Mouse (Mus musculus) kidney, adult 2 months (tissue): ENCODE data around the gene Kdm5a. TPM values are rescaled to one million over a fixed set of nuclear protein-coding genes. Genes with fewer than 3 reads are reported as not detected.

Experiments
- DNase-seq: peaks from one replicate; pipeline ENCODE4 v3.0.0; 2021
- H3K27ac ChIP-seq: fragments of 200-500 bp; 2 replicates; pipeline ENCODE4 v1.5.1; 2012; ENCODE audit warnings: low read depth, low read length, control low read depth, inconsistent platforms; ENCODE audit not compliant: insufficient read depth
- H3K27me3 ChIP-seq: fragments of 200-500 bp; replicated peaks from 2 replicates; pipeline ENCODE4 v1.6.1; 2012; ENCODE audit warnings: mild to moderate bottlenecking, moderate library complexity, low read length, inconsistent platforms; ENCODE audit not compliant: control insufficient read depth, insufficient read depth
- H3K36me3 ChIP-seq: fragments of 200-500 bp; 2 replicates; pipeline ENCODE4 v1.6.1; 2012; ENCODE audit warnings: mild to moderate bottlenecking, moderate library complexity, low read length, inconsistent platforms; ENCODE audit not compliant: control insufficient read depth, insufficient read depth
- H3K4me1 ChIP-seq: fragments of 200-500 bp; 2 replicates; pipeline ENCODE4 v1.6.1; 2011; ENCODE audit warnings: low read length; ENCODE audit not compliant: control insufficient read depth, insufficient read depth
- H3K4me3 ChIP-seq: fragments of 200-500 bp; 2 replicates; pipeline ENCODE4 v1.5.1; 2011; ENCODE audit warnings: mild to moderate bottlenecking, low read depth, low read length, control low read depth; ENCODE audit not compliant: insufficient read depth
- CTCF ChIP-seq: fragments of 200-500 bp; conservative IDR thresholded peaks from 2 replicates; pipeline ENCODE4 v1.5.1; 2011; ENCODE audit warnings: low read depth, mild to moderate bottlenecking, control low read depth, low read length, moderate library complexity, mixed read lengths; ENCODE audit not compliant: insufficient read depth, insufficient read length
- POLR2A ChIP-seq: fragments of 200-500 bp; IDR thresholded peaks from one replicate; pipeline ENCODE4 v1.6.1; 2011; ENCODE audit warnings: low read depth, low read length, control low read depth
- WGBS: fragments of 180-500 bp; shearing (Covaris S2); methylation state at CpG from one replicate; pipeline ENCODE4 v1.1.7; 2018; 5-methylcytosine and 5-hydroxymethylcytosine counted together
- polyA plus RNA-seq: library from polyadenylated mRNA; depleted of rRNA; stranded (reverse); fragments of >200 nt; gene quantifications from 2 replicates; pipeline ENCODE4 v1.2.3, GENCODE M21; 2012

Kdm5a gene
- polyA plus RNA-seq, 1 experiment: 4.3 TPM

DNA sequence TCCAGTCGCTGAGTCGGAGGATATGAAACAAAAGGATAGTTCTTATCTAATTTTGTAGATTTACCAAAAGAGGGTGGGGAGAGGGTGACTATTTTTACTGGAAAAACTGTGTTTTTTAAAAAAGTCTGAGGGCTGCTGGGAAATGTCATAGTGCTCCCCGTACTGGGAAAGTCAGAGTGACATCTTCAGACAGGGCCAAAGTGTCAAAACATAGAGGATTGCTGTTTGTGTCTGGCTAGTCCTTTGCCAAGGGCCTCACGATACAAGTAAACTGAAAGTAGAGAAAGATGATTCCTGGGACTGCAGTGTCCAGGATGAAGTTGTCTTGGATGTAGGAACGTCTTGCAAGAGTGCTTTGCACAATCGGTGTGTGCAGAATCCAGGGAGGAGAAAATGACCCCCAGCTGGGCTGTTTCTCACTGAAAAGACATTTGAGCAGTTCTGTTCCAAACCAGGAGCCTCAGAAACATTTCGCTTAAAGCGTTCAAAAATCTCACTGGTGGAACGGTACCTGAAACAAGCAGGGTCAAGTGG is 100.5 kb downstream of the Kdm5a start:
- H3K36me3 ChIP-seq: no peaks in the 10 kb centered on the region
- H3K4me3 ChIP-seq: peak overlapping the region; percentile 85
- DNase-seq: no peak
- H3K27ac ChIP-seq: no peak overlapping the region
- H3K4me1 ChIP-seq: peaks cover 16% of the 10 kb centered on the region
- TF ChIP-seq POLR2A: no peak
- TF ChIP-seq CTCF: no peak
- 56% methylated on average over 9 of the region's 9 CpGs for WGBS
- no peaks in the 10 kb centered on the region for H3K27me3 ChIP-seq

DNA sequence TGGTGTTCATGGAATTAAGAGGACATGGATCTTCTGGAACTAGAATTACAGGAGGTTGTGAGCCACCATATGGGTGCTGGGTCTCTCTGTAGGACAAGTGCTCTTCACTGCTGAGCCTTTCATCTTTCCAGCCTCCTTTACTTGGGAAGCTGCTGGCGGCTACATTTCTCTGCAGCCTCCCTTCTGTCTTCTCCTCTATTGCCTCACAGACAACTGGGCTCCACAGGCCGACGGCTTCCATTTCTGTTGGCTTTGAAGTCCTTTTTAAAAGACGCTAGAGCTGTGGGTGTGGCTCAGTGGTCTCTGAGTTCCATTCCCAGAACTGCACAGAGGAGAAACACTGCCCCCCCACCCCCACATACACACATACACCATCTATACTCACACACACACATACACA is 101.5 kb downstream of the Kdm5a start:
- DNase-seq: no peak
- TF ChIP-seq POLR2A (no peak), CTCF (no peak)
- Histone ChIP-seq H3K27me3 (no peaks in the 10 kb centered on the region), H3K36me3 (no peaks in the 10 kb centered on the region), H3K4me1 (peaks cover 16% of the 10 kb centered on the region), H3K27ac (no peak overlapping the region), H3K4me3 (no peak overlapping the region)
- 77% methylated on average over 4 of the region's 4 CpGs for WGBS

DNA sequence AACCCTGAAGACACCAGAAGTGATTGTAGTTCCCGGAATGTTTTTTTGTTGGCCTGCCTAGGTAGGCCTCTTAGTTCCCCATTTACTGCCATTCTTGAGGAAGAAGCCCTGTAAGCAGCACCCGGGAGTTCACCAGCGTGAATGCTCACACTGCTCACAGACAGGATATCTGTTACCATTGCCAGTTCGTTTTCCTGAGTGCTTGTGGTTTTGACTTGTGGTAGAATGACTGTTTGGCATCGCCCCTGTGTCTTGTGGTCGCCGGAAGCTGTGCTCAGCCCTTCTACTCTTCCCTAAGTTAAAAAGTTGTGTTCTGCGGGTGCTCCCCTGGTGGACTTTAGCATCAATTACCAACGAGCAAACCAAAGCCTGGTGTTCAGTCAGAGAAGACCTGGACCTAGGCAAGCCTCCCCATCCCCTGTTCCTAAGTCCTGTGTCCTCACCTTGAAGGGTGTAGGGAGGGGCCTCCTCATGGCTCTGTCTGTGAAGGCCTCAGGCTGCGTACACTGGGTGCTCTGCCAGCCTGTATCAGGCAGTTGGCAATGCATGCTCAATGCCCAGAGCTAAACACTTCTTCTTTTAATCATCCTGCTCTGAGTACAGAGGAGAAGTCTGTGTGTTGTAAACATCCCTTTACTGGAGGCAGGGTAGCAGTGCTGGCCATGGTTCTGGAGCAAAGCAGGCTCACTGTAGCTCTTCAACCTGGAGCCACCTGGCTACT is 102.8 kb downstream of the Kdm5a start:
- H3K27ac ChIP-seq: peak overlapping the region; percentile 10
- peak; percentile 79 for DNase-seq
- peaks cover 16% of the 10 kb centered on the region for H3K4me1 ChIP-seq
- H3K36me3 ChIP-seq: no peaks in the 10 kb centered on the region
- no peak overlapping the region for H3K4me3 ChIP-seq
- TF ChIP-seq POLR2A (no peak), CTCF (no peak)
- 55% methylated on average over 10 of the region's 10 CpGs for WGBS
- H3K27me3 ChIP-seq: no peaks in the 10 kb centered on the region

DNA sequence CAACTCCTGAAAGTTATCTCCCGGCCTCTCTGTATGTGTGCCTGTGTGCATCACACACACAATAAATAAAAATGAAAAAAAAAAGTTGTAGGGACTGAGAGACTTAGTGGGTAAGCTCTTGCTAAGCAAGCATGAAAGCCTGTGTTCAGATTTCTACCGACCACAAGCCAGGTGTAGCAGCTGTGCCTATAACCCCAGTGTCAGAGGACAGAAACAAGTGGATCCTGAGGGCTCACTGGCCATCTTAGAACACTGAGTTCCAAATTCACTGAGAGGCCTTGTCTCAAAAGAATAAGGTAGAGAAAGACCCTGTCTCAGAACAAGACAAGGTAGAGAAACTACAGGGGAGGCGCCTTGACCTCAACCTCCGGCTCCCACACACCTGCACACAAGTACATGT is 104.3 kb downstream of the Kdm5a start:
- no peak for DNase-seq
- H3K4me1 ChIP-seq: peaks cover 16% of the 10 kb centered on the region
- no peak overlapping the region for H3K4me3 ChIP-seq
- H3K36me3 ChIP-seq: no peaks in the 10 kb centered on the region
- TF ChIP-seq CTCF (no peak), POLR2A (no peak)
- no peaks in the 10 kb centered on the region for H3K27me3 ChIP-seq
- 93% methylated on average over 4 of the region's 4 CpGs for WGBS
- no peak overlapping the region for H3K27ac ChIP-seq

DNA sequence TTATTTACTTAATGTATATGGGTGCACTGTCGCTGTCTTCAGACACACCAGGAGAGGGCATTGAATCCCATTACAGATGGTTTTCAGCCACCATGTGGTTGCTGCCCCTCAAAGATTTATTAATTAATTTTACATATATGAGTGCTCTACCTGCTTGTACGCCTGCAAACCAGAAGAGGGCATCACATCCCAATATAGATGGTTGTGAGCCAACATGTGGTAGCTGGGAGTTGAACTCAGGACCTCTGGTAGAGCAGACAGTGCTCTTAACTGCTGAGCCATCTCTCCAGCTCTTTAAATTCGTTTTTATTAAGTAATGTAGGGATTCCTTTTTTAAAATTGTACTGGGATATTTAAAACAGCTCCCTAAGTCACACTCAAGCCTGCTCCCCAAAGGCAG is 105.3 kb downstream of the Kdm5a start:
- WGBS: 69% methylated on average over 3 of the region's 3 CpGs
- no peak for DNase-seq
- Histone ChIP-seq H3K4me1 (peaks cover 16% of the 10 kb centered on the region), H3K27ac (no peak overlapping the region), H3K4me3 (no peak overlapping the region), H3K36me3 (no peaks in the 10 kb centered on the region), H3K27me3 (no peaks in the 10 kb centered on the region)
- TF ChIP-seq POLR2A (no peak), CTCF (no peak)

DNA sequence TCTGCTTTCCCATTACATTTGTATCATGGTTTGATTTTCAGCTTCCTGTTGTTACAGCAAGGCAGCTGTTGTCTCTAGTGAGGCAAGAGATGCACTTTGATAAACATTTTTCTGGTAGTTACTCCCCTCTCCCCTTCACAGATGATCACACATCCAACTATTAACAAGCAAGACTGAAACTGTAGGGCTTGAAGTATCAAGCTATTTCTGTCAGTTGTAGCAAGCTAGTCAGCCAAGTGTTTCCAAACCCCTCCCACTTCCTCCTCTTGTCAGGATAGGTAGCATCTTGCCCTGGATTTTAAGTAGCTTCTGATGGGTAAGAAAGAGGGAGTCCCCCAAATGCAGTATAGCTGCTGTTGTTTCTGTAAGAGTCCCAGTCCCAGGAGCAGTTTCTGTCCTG is 105.8 kb downstream of the Kdm5a start:
- peaks cover 12% of the 10 kb centered on the region for H3K4me1 ChIP-seq
- no peak overlapping the region for H3K4me3 ChIP-seq
- H3K27me3 ChIP-seq: no peaks in the 10 kb centered on the region
- H3K36me3 ChIP-seq: no peaks in the 10 kb centered on the region
- H3K27ac ChIP-seq: no peak overlapping the region
- no peak for DNase-seq
- TF ChIP-seq POLR2A (no peak), CTCF (no peak)

DNA sequence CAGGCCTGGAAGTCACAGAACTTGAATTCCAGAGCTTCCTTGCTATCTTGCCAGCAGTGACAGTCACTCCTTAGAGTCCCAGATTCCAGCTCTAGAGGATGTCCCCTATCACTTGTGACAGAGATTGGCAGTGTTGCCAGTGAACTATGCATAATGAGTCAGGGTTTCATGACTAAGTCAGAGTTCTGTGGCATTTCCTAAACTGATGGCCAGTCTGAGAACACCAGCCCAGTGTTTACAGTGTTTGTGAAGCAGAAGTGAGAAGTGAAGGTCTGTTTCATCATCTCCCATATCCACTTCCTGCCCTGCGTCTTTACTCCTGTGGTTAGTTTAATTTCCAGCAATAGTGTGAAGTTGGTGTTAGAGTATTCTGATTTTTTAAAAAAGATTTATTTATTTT is 106.7 kb downstream of the Kdm5a start:
- Histone ChIP-seq H3K4me3 (no peak overlapping the region), H3K27me3 (no peaks in the 10 kb centered on the region), H3K36me3 (no peaks in the 10 kb centered on the region), H3K4me1 (peaks cover 11% of the 10 kb centered on the region), H3K27ac (no peak overlapping the region)
- no peak for DNase-seq
- TF ChIP-seq CTCF: no peak
- no peak for TF ChIP-seq POLR2A
- WGBS: 96% methylated on average over 1 of the region's 1 CpGs
